Mouse (Mus musculus) midbrain, embryonic 12.5 days (tissue): ENCODE measurements around the gene Get4. TPM values are rescaled to one million over a fixed set of nuclear protein-coding genes. Genes with fewer than 3 reads are reported as not detected.
A peak's percentile ranks its signal among the peaks of the same experiment; 100 is the strongest.

ENCODE experiments used
- ATAC-seq: fragments of 200-750 bp; cut with Nextera tagmentation; 2 replicates; pipeline ENCODE4 v1.8.0; 2017; ENCODE audit warnings: low read depth, moderate TSS enrichment, moderate library complexity; ENCODE audit not compliant: low FRiP score
- H3K27ac ChIP-seq: fragments of 300-500 bp; sonication (generic); replicated peaks from 2 replicates; pipeline ENCODE4 v1.5.1; 2016; ENCODE audit warnings: mild to moderate bottlenecking
- H3K27me3 ChIP-seq: fragments of 300-500 bp; sonication (generic); 2 replicates; pipeline ENCODE4 v1.6.1; 2016; ENCODE audit warnings: mild to moderate bottlenecking
- H3K36me3 ChIP-seq: fragments of 300-500 bp; sonication (generic); 2 replicates; pipeline ENCODE4 v1.6.1; 2016
- H3K4me1 ChIP-seq: fragments of 300-500 bp; sonication (generic); 2 replicates; pipeline ENCODE4 v1.6.1; 2016
- H3K4me2 ChIP-seq: fragments of 300-500 bp; sonication (generic); replicated peaks from 2 replicates; pipeline ENCODE4 v1.6.1; 2016; ENCODE audit warnings: mild to moderate bottlenecking, moderate library complexity
- H3K4me3 ChIP-seq: fragments of 300-500 bp; sonication (generic); 2 replicates; pipeline ENCODE4 v1.5.1; 2016; ENCODE audit warnings: mild to moderate bottlenecking
- H3K9ac ChIP-seq: fragments of 300-500 bp; sonication (generic); replicated peaks from 2 replicates; pipeline ENCODE4 v1.6.1; 2016; ENCODE audit warnings: mild to moderate bottlenecking, moderate library complexity
- H3K9me3 ChIP-seq: fragments of 300-500 bp; sonication (generic); 2 replicates; pipeline ENCODE4 v1.6.1; 2016; ENCODE audit warnings: mild to moderate bottlenecking
- WGBS: fragments of 180-500 bp; shearing (Covaris S2); methylation state at CpG from one replicate; pipeline ENCODE4 v1.1.7; 2016; 5-methylcytosine and 5-hydroxymethylcytosine counted together
- polyA plus RNA-seq: library from polyadenylated mRNA; unstranded; fragments of >200 nt; fragmentation: Nextera tagmentation; extraction: Ambion mirVana; gene quantifications from 2 replicates; pipeline ENCODE4 v1.2.1, GENCODE M21; 2016

Get4 gene
- 130 and 132 TPM in 2 replicates for polyA plus RNA-seq

DNA sequence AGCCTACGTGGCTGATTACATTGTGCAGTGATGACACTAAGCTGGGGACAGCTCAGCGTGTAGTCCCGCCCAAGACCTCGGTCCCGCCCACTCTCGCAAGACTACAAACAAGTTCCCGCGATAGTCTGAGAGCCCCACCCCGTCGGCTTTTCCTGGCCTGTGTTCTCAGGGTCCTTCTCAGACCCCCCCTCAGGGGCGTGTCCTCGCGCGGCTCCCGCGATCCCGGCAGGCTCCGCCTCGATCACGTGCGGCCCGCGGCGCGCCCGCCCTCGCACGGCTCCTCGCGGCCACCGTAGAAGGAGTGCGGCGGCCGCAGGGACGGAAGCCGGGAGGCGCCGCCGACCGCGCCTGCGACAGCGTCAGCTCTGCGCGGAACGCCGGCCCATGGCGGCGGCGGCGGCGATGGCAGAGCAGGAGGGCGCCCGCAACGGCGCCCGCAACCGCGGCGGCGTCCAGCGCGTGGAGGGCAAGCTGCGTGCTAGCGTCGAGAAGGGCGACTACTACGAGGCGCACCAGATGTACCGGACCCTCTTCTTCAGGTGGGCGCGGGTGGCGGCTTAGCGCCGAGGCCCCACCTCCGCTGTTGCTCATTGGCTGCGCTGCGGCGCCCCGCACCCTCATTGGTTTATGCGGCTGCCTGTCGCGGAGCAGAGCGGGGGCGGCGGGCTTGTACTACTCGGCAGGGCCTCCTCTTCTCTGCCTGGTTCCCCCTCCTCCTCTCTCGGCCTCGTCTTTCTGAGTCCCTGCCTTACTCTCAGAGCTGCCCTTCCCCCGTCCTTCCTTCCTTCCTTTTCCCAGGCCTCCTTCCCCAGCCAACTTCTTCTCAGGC, at the start of gene Get4:
TSS of gene Get4 (plus strand) at position 244 of the 829 bp plus-strand sequence.
- peak within 1 kb of the TSS; percentile 80 for H3K4me3 ChIP-seq
- peak within 1 kb of the TSS; percentile 83 for H3K27ac ChIP-seq
- H3K9me3 ChIP-seq = no peaks in the 10 kb centered on the region
- peaks cover 27% of the 10 kb centered on the region for H3K4me1 ChIP-seq
- peak; percentile 94 for ATAC-seq
- under 1% methylated on average over 71 of the region's 90 CpGs for WGBS
- no peaks in the 10 kb centered on the region for H3K27me3 ChIP-seq
- peak within 1 kb of the TSS; percentile 86 for H3K9ac ChIP-seq
- peak within 1 kb of the TSS; percentile 95 for H3K4me2 ChIP-seq
- H3K36me3 ChIP-seq = peaks cover 41% of the 10 kb centered on the region

DNA sequence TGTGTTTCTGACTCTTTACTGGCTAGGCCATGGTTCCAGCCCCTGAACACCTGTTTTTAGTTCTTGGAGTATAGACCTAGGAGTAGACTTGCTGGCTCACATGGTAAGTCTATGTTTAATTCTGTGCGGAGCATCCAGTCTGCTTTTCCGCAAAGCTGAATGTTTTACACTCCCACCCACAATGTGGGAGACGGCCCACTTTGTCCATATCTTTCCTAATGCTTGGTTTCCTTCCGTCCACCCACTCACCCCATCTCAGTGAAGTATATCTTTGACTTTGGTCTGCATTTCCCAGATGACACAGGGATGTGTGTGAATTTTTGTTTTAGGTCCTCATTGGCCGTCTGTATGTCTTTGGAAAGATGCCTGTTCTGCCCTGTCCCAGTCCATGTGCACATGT, 48.8 kb upstream of the Get4 start:
- no peak for ATAC-seq
- H3K36me3 ChIP-seq = 0 out of 2 replicates have a peak, but pooled peaks cover 3% of the 10 kb centered on the region
- no peak overlapping the region for H3K4me2 ChIP-seq
- no peak overlapping the region for H3K4me3 ChIP-seq
- no peak overlapping the region for H3K9ac ChIP-seq
- H3K4me1 ChIP-seq = peaks cover 31% of the 10 kb centered on the region
- 94% methylated on average over 5 of the region's 5 CpGs for WGBS
- H3K27ac ChIP-seq = no peak overlapping the region
- no peaks in the 10 kb centered on the region for H3K9me3 ChIP-seq
- no peaks in the 10 kb centered on the region for H3K27me3 ChIP-seq

DNA sequence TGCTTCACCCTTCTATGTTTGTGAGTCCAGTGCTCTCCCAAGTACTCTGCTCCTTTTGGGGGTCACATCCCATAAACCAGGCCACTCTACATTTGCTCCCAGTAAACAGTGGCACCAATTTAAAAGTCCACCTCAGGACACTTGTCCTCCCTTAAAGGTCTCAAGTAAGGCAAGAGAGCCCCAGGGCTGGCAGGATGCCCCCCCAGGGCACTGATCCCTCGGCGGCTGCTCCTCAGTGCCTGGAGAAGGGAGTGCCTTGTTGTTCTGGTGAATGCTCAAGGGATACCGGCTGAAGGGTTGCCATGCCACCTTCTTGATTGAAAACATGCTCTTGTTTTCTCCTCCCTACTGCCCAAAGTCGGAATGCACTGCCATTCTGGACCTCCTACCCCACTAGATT, 46.0 kb upstream of the Get4 start:
- no peaks in the 10 kb centered on the region for H3K9me3 ChIP-seq

DNA sequence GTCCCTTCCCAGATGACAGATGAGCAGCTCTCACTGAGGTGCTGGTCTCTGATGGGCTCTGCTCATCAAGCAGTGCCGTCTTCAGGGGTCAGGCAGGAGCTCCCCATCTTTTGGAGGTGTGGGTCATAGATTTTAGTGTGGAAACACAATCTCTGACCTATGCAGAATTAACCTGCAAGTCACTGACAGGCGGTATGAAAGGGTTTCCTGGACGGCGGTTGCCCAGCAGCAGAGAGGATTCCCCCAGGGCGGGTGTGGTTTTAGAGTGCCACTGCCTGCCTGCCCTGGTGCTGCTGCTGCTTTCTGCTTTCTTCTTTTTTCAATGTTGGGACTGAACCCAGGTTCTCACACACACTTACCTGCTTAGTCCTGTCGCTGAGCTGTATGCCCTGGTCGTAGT, 45.6 kb upstream of the Get4 start:
- H3K4me1 ChIP-seq = peaks cover 18% of the 10 kb centered on the region
- H3K27me3 ChIP-seq = no peaks in the 10 kb centered on the region
- H3K4me2 ChIP-seq = no peak overlapping the region
- H3K9ac ChIP-seq = no peak overlapping the region
- H3K4me3 ChIP-seq = no peak overlapping the region
- WGBS = 73% methylated on average over 7 of the region's 7 CpGs
- H3K27ac ChIP-seq = no peak overlapping the region
- no peaks in the 10 kb centered on the region for H3K9me3 ChIP-seq
- peaks cover 24% of the 10 kb centered on the region for H3K36me3 ChIP-seq
- no peak for ATAC-seq

More for the DNA sequence above, 46.0 kb upstream of the Get4 start:
- Histone ChIP-seq H3K4me1 (peaks cover 23% of the 10 kb centered on the region), H3K27ac (no peak overlapping the region), H3K4me2 (no peak overlapping the region), H3K36me3 (peaks cover 24% of the 10 kb centered on the region), H3K27me3 (no peaks in the 10 kb centered on the region), H3K4me3 (no peak overlapping the region), H3K9ac (no peak overlapping the region)
- ATAC-seq = no peak
- WGBS = 76% methylated on average over 4 of the region's 4 CpGs

DNA sequence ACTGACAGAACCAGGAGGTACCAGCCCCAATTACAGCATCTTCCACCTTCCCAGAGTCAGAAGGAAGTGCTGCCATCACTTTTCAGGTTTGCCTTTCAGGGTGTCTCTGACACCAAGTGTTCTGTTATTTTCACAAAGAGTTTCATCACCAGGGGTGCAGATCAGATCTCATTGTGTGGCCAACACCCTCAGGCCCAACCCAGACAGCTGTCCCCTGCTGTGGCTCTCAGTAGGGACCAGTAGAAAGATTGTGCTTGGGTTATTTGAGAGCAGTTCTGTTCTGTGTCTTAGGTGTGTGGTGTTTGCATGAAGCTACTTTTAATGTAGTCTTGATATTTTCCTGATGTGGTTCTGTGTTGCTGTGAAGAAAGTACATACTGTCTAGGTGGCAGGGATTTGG, 43.9 kb upstream of the Get4 start:
- H3K4me3 ChIP-seq = no peak overlapping the region
- H3K27me3 ChIP-seq = no peaks in the 10 kb centered on the region
- no peak overlapping the region for H3K4me2 ChIP-seq
- peaks cover 31% of the 10 kb centered on the region for H3K36me3 ChIP-seq
- H3K4me1 ChIP-seq = peaks cover 7% of the 10 kb centered on the region; the same call in 1 of the 2 replicates
- no peak overlapping the region for H3K9ac ChIP-seq
- no peaks in the 10 kb centered on the region for H3K9me3 ChIP-seq
- no peak overlapping the region for H3K27ac ChIP-seq
- ATAC-seq = no peak

DNA sequence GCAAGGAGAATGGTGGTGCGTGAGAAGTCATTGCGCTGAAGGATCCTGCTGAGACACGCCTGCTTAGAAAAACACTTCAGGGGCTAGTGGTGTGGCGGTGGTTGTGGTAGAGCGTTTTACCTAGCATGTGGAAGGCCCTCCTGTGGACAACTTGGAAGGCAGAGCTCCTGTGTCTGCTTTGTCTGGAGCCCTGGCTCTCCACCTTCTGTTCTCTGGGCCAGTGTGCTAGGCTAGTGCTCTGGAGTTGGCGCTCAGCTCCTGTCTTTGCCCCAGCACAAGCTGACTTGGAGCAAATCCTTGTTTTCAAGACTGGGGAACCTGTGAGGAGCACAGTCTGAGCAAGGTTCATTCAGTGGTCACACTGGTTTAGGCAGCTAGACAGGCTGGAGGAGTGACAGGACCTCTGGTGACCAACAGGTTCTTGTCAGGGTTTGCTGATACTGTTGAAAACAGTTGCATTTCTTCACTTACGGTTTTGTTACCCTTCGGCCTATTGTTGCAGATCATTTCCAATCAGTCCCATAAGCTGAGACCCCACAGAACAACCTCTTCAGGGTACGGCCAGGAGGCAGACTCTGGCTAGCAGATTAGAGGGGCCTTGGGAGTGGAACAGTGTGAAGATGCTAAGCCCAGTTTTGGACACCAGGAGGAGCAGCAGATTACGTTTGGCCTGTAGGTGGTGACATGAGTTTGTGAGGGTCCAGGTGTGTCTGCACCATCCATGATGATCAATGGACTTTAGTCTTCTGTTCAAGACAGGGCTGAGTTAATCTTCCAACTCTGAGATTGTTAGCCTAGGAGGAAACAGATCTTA, 43.0 kb upstream of the Get4 start:
- peaks cover 30% of the 10 kb centered on the region for H3K36me3 ChIP-seq
- peaks cover 7% of the 10 kb centered on the region; the same call in 1 of the 2 replicates for H3K4me1 ChIP-seq
- 91% methylated on average over 10 of the region's 10 CpGs for WGBS

DNA sequence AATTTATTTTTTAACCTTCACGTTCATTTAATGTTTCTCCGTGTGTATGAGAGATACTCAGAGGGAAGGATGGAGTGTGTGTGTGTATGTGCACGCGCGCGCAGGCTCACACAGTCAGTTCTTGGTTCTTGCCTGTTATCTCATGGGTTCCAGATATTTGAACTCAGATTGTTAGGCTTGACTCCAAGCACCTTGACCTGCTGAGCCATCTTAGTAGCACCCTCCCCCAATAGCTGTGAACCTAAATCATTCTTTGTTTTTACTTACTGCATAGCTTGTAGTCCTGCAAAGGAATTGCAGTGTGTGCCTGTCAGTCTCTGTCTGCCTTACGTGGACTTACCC, 42.5 kb upstream of the Get4 start:
- peaks cover 31% of the 10 kb centered on the region for H3K36me3 ChIP-seq
- H3K9me3 ChIP-seq = no peaks in the 10 kb centered on the region
- H3K4me2 ChIP-seq = no peak overlapping the region
- H3K27me3 ChIP-seq = no peaks in the 10 kb centered on the region
- no peak overlapping the region for H3K4me3 ChIP-seq
- no peak overlapping the region for H3K9ac ChIP-seq
- 97% methylated on average over 7 of the region's 7 CpGs for WGBS
- ATAC-seq = no peak
- H3K27ac ChIP-seq = no peak overlapping the region
- peaks cover 7% of the 10 kb centered on the region; the same call in 1 of the 2 replicates for H3K4me1 ChIP-seq

More for the DNA sequence above, 43.0 kb upstream of the Get4 start:
- H3K9me3 ChIP-seq = no peaks in the 10 kb centered on the region
- H3K4me3 ChIP-seq = no peak overlapping the region
- no peak overlapping the region for H3K4me2 ChIP-seq
- no peak for ATAC-seq
- H3K27ac ChIP-seq = no peak overlapping the region
- H3K27me3 ChIP-seq = no peaks in the 10 kb centered on the region
- no peak overlapping the region for H3K9ac ChIP-seq

DNA sequence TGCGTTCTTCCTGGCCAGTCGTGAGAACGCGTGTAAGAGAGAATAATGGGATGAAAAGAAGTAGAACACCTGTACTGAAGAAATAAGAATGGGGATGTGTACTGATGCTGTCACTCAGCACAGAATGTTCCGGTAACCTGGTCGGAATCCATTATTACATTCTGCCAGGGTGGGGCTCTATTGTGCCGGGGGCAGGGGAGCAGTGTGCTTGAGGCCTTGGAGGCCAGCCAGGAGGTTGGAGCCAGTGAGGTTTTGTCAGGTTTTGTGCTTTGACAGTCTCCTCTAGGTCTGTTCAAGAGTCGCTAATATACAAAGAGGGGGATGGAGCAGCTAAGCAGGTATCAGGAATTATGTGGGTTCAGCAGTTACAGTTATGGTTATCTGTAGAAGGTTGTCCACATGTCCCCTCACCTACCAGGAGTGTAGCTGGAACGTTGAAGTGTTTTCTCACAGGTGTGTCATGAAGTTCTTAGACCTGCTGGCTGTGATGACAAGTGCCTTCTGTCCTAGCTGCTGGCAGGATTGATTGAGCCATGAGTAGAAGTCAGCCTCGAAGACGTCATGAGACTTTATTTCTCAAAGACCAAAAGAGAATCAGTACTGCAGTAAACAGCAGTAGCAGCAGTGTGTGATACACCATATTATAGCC, 40.3 kb upstream of the Get4 start:
- Histone ChIP-seq H3K27me3 (no peaks in the 10 kb centered on the region), H3K4me2 (no peak overlapping the region), H3K9ac (no peak overlapping the region), H3K4me1 (no peaks in the 10 kb centered on the region), H3K36me3 (peaks cover 53% of the 10 kb centered on the region), H3K4me3 (no peak overlapping the region), H3K27ac (no peak overlapping the region), H3K9me3 (no peaks in the 10 kb centered on the region)
- ATAC-seq = no peak
- WGBS = 96% methylated on average over 11 of the region's 11 CpGs

DNA sequence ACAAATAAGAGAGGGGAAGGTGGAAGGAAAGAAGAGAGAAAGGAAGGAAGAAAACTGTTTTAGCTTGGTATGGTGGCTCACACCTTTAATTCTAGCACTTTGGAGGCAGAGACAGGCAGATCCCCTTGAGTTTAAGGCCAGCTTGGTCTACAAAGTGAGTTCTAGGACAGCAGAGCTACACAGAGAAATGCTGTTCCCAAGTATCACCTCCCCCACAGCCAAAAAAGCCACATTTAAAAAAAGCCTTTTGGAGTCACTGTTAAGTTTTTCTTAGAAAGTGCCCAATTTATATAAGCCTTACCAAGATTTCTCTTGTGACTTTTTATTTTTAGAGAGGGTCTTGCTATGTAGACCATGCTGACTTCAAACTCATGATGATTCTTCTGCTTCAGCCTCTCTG, 37.8 kb upstream of the Get4 start:
- Histone ChIP-seq H3K4me3 (no peak overlapping the region), H3K27ac (no peak overlapping the region), H3K27me3 (no peaks in the 10 kb centered on the region), H3K9me3 (no peaks in the 10 kb centered on the region), H3K4me1 (no peaks in the 10 kb centered on the region), H3K9ac (no peak overlapping the region), H3K36me3 (peaks cover 48% of the 10 kb centered on the region), H3K4me2 (no peak overlapping the region)
- no peak for ATAC-seq

DNA sequence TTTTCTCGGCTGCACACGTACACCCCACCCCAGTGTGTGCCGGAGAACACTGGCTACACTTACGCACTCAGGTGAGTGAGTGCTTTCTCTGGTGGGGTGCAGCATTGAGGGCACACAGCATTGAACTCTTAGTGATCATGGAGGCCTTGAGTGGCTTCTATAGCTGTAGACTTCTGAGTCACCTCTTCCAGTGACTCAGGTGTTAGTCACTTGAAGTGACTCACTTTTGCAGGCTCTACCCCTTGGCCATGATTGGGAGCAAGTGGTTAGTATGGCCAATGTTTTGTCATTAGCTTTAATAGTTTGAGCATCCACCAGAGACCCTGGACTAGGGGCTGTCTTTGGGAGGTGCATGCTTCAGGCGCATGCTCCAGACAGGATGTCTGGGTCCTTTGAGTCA, 36.9 kb upstream of the Get4 start:
- ATAC-seq = no peak
- H3K9me3 ChIP-seq = no peaks in the 10 kb centered on the region
- 96% methylated on average over 5 of the region's 5 CpGs for WGBS
- H3K27ac ChIP-seq = no peak overlapping the region
- no peaks in the 10 kb centered on the region for H3K27me3 ChIP-seq
- no peak overlapping the region for H3K4me2 ChIP-seq
- H3K36me3 ChIP-seq = peaks cover 48% of the 10 kb centered on the region
- no peak overlapping the region for H3K4me3 ChIP-seq
- H3K9ac ChIP-seq = no peak overlapping the region
- no peaks in the 10 kb centered on the region for H3K4me1 ChIP-seq

DNA sequence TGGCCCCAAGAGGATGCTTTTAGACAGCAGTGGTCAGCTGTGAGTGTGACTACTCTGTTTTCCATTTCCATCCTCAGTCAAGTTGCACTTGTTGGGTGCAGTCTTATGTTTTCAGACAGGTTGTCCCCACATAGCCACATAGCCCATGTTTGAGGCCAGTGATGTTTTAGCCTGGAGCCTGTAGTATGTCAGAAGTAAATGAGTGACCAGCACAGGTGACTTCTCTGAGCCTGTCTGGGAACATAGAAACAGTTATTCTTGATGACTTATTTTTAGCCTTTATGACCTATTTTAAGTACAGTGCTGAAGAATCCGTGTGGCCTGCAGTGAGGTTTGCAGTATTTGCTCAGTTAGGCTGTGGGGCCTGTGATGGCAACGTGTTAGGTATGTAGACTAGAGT, 36.0 kb upstream of the Get4 start:
- 92% methylated on average over 2 of the region's 2 CpGs for WGBS
- Histone ChIP-seq H3K4me1 (no peaks in the 10 kb centered on the region), H3K9me3 (no peaks in the 10 kb centered on the region), H3K9ac (no peak overlapping the region), H3K27me3 (no peaks in the 10 kb centered on the region), H3K27ac (no peak overlapping the region), H3K36me3 (peaks cover 50% of the 10 kb centered on the region), H3K4me3 (no peak overlapping the region), H3K4me2 (no peak overlapping the region)
- ATAC-seq = no peak

DNA sequence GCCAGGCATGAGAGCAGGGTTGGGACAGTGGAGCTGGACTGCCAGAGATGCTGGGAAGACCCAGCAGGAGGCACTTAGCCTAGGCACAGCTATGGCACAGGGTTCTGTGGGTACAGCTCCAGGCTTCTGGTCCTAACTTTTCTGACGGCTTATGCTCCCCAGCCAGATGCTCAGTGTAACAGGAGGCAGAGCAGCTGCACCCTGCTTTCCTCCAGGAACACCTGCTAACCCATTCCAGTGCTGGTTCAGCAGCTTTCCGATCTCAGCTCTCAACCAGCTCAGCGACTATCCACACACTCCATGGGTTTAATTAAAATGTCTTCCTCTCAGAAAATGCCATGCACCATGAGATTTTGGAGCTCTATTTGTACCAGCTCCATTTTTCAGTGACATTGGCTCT, 35.4 kb upstream of the Get4 start:
- H3K9ac ChIP-seq = no peak overlapping the region
- no peak overlapping the region for H3K27ac ChIP-seq
- H3K4me2 ChIP-seq = no peak overlapping the region
- no peak overlapping the region for H3K4me3 ChIP-seq
- no peak for ATAC-seq
- peaks cover 54% of the 10 kb centered on the region for H3K36me3 ChIP-seq
- no peaks in the 10 kb centered on the region for H3K4me1 ChIP-seq
- no peaks in the 10 kb centered on the region for H3K27me3 ChIP-seq
- 93% methylated on average over 3 of the region's 3 CpGs for WGBS
- no peaks in the 10 kb centered on the region for H3K9me3 ChIP-seq
